Mouse (Mus musculus) c-Kit-positive CD71-negative TER-119-negative erythroid progenitor cells, embryonic 14.5 days (primary cell): ENCODE data around the gene Ryr2.
A peak's percentile ranks its signal among the peaks of the same experiment; 100 is the strongest.

Source experiments
- DNase-seq: peaks from one replicate; pipeline ENCODE4 v3.0.0-alpha.2; 2013; ENCODE audit warnings: low read depth

The Ryr2 gene

DNA sequence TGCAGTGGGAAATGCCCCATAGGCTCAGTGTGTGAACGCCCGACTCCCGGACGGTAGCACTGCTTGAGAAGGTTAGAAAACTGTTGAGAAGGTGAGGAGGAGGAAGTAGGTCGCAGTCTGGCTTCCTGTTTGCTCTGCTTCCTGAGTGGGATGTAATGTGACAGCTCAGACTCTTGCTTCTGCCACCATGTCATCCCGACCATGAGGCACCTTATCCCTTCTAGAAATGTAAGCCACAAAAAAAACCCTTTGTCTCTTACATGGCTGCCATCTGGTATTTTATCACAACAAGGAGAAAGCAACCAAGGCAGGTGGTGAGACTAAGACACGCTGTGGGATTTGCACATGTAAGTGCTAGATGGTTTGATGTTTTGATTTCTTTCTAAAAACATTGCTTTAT is 12.2 kb downstream of the Ryr2 start:
- no peak for DNase-seq

DNA sequence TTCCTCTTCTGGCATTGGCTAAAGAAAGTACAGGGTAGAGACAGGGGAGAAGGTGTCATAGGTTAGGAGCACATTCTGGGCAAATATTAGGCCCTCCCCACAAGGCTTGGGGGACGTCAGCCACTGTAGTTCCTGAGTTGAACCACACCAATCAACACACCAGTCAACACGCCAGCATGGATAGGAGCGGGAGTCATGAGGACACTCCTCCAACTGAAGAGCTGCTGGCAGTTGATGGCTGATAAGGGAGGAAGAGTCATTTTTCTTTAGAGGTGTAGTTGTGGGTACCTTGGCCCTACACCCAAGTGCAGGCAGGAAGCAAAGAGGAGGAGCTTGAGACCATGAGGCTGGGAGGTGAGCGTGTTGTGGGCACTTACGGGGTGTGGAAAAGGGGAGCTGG is 13.6 kb downstream of the Ryr2 start:
- no peak for DNase-seq

DNA sequence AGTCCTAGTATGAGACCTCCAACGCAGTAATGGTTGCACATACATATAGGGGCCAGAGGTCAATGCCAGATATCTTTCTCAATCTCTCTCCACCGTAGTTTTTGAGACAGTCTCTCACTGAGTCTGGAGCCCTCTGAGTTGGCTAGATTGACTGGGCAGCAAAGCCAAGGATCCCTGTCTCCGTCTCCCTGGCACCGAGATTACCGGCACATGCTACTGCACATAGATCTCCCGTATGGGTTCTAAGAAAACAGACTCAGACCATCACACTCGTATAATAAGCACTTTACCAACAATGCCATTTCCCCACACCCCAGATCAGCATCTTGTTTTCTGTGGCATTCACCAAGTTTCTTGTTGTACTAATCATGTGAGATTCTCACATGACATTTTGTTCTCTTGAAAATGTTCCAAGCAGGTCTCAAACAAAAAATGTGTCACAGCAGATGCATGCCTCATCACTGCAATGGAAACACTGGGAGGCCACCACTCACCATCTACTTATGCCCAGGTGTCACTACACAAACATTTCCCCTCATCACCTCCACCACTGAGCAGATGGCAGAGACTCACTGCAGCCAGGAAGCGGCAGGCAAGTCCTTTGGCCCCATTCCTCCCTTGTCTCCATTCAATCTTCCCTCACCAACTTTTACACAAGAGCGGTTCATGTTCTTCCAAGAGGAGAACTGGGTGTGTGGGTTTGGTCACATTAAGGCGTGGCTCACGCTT is 14.2 kb downstream of the Ryr2 start:
- no peak for DNase-seq

DNA sequence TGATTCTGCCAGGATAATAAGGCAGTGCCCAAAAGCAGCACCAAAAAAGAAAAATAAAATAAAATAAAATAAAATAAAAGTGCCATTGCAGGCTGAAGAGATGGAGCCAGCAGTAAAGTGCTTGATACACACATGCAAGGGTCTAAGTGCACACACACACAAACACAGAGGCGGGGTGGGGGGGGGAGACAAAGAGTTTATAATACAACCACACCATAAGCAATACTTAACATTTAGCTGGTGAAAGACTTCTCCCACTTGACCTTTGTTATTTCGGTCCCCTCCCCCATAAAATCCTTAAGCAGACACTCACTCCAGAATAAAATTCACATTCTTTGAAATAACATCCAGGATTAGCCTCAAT is 22.7 kb downstream of the Ryr2 start:
- DNase-seq = no peak

DNA sequence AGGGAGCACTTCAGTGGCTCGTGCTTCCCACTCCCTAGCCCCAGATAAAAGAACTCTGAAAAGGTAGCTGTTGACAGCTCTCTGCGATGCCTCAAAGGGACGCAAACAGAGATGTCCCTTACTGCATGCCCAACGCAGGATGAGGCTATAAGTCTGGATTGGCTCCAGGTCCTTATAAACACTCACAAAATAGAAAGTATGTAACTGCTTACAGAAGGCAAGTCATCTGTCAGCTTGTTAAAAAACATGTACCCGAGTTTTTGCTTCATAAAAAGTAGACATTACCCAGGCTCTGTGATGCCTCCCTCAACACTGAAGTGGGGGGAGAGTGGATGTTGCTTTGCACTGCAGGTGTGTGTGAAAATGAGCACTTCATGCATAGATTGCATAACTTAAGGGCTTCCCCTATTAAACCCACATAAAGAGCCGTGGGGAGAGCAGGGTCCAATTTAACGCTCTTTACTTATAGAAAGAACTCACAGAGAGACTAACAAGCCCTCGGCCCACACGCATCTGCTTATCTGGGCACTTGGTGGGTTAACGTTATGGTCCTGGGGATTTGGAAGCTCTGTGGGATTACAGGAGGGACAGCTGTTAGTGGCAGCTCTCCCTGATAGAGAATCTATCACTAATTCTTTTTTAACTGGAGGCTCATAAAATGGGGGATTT is 23.2 kb downstream of the Ryr2 start:
- DNase-seq = no peak

DNA sequence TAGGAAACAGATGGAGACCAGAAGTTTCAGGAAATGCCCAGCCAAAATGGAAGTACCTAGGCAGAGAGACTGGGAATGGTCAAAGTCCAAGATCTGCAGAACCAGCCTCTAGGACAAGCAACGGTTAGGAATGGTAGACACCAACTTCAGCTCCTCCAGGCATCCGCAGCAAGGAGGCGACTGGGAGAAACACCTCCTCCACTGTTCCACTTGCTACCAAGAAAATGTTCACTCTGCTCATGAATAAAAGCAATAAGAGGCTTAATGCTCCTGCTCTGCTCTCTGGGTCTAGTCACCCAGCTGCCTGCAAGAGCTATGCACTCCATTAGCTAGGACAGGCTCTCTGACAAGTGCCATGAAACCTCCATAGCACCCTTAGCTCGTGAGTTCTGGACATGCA is 26.2 kb downstream of the Ryr2 start:
- no peak for DNase-seq

DNA sequence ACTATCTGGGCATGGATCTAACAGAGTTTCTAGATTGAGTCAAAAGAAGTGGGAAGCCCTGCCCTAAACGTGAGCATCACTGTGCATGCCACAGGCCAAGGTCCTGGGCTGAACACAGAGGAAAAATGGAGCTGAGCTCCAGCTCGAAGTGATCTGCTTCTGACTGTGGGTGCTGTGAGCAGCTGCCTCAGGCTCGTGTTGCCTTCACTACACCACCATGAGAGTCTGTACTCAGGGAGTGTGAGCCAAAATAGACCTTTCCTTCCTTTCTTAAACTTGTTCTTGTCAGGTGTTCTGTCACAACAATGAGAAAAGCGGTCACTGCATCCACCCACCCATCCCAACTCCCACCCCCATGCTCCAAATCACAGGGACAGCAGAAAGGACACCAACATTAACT is 27.2 kb downstream of the Ryr2 start:
- DNase-seq = no peak

DNA sequence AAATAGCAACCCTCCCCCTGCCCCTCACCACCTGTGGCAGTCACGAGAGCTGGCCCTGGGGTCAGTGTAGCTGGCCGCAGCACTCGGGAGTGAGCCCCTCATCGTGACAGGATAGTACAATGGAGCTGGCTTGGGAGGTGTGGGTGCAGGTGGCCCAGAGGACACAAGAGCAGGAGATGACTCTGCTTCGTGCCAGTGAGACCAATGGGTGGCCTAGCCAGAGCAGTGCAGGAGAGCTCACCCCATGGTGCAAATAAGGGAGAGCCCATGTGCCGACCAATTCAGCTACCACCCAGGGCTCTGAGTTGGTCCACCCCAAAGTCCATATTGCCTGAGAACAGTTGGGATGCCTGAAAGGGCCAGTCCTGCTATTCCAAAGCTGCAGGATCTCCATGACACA is 31.8 kb downstream of the Ryr2 start:
- DNase-seq = no peak

DNA sequence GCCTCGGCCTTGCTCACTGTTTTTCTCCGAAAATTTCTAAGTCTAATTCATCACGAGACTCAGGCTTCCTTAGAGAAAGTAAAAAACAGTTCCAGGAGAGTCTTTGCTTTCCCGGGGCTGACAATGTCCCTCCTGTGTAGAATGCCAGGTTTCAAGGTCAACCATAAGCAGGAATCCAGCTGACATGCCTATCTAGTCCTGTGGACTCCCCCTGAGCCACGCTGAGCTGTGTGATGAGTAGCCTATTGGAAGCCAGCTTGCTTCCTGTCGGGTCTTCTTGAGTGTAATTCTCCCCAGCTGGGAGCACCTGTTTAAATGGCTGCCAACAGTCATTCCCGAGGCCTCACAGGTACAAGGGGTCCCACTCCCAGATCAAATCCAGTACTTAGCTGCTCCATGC is 34.2 kb downstream of the Ryr2 start:
- DNase-seq = no peak

DNA sequence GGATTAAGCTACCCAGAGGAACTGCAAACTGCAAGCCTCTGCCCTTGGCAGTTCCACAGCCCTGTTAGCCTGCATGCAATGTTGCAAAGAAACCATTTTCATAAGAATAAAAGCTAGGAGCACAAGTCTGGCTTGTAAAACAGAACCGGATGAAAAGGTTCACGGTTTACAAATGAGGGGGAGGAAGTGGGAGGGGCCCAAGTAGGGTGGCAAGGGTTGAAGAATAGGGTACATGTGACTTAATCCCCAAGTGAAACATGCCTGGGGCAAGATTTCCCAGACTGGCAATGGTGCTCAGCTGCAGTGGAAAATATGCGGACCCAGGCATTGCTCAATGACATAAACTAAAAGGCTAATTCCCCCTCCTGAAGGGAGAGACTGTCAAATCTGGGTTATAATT is 34.6 kb downstream of the Ryr2 start:
- no peak for DNase-seq

DNA sequence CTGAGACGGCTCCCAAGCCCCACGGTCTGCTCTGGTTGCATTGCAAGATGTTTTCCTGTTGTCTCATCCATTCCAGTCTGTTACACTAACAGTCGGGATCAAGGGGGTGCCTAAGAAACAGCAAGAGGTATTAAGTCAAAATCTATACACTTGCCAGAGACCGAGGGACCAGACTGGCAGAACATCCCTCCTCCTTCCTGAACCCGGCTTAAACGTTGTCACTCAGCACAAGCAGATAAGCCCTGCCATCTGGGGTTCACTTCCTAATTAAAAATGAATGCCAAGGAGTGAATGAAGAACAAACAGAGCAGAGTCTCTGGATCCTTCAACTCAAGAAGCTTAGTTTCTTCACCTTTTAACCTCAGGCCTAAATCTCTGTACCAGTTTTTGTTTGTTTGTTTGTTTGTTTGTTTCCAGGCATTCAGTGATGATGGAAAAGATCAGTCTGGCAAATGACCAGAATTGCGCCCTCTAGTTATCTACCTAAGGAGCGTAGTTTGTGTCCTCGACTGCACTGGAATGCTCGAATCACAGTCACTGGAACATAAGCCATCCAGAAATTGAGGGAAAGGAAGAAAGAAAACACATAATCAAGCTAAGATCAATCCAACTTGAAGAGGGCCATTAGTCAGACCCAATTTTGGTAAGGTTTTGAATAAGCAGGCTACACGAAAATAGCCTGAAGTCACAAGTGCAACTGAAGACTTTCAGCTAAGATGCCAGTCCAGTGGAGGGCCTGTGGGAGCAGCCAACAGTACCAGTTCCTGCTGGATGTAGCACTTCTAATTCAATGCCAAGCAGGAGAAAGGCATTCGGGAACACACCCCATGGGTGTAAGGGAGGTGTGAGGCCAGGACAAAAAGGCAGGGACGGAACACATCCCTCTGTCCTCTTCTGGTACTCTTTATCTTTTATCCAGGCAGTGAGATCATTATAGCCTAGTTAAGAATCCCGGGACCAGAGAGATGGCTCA is 36.3 kb downstream of the Ryr2 start:
- DNase-seq = no peak

DNA sequence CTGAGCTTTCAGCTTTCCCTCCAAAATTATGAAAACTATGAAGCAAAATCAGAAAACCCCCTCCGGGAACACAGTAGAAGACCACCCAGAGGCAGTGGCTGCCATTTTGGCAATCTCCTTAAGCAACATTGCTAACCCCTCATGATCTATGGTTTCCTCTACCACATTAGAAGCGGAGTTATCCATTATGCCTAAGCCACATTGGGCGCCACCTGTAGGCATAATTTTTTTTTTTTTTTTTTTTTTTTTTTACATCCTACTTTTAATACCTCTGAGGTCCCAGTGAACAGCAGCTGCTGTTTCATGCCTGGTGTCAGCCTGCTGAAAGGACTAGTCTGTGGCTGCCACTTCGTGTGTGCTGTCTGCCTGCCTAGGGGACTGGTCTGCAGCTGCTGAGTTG is 42.2 kb downstream of the Ryr2 start:
- no peak for DNase-seq

DNA sequence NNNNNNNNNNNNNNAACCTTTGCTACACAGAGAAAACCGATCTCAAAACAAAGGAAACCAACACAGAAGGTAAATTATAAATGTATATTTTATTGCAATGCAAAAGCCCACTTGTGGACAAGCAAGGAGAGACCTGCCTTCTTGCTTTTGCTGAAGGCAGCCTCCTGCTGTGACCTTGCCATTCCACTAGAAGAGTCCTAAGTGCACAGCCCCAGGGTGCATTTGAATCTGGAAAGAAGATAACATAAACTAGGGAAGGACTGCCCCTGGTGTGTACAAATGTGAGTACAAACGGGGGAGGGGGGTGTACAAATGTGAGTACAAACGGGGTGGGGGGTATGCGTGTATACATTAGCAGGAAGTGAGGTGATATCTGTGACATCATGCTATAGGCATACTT is 43.2 kb downstream of the Ryr2 start:
- no peak for DNase-seq

DNA sequence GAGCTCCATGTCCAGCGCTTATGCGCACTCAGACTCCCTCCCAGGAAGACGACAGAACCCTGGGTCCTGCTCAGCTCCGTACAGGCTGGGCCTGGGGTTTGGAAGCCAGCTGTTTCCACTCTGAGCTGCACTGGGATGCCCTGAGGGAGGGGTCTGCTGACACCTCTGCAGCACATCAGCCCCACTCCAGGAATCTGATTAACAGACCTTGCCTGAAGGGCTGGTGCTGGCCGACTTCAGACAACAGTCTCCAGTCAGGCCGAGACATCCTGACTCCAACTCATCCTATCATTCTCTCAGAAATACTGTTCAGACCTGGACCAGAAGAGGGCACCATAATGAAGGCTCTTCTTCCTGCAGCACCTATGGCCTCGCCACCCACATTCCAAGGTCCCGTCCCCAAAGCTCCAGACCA is 49.4 kb downstream of the Ryr2 start:
- no peak for DNase-seq

DNA sequence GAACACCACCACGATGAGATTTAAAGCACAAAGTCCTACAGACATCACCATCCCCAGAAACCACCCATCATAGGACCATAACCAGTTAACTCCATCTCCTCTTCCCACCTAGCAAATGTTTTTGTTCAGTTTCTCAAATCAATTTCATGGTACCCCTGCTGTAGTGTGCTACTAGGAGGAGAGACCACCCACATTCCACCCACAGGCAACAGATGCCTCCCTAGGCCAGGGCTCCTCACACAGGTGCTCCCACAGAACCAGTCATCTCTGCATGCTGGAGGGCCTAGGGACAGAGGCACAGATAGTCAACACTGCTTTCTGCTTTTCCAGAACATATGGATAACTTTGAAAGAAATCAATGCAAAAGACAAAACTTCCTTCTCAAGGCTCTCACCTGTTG is 50.8 kb downstream of the Ryr2 start:
- no peak for DNase-seq

DNA sequence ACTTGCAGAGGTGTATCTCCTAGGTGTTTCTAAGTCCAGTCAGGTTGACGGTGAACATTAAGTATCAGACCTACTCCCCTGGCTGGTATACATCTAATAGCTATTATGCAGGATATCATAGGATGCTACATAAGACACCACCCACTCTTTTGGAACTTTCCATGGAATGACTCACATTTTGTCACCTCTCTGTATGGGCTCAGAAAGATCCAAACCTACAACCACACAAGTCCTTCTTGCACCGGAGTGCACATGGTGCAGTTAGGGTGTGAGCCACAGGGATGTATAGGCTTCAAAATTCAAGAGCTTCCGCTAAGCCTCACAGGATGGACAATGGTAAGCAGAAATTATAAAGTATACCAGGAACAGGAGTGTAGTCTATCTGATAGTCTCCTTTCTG is 52.8 kb downstream of the Ryr2 start:
- no peak for DNase-seq

DNA sequence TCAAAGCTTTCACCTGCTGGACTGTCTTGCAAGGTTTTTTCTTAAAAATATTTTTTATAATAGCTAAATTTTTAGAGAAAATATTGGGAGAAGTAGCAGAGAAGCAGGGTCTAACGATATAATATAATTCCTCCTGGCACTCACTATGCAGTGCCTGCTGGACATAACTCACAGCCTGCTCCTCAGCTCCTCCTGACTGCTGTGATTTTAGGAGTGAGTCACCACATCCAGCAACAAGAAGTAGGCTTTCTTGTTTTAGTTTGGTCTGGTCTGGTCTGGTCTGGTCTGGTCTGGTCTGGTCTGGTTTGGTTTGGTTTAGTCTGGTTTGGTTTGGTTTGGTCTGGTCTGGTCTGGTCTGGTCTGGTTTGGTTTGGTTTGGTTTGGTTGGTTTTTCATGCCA is 55.9 kb downstream of the Ryr2 start:
- DNase-seq = no peak

DNA sequence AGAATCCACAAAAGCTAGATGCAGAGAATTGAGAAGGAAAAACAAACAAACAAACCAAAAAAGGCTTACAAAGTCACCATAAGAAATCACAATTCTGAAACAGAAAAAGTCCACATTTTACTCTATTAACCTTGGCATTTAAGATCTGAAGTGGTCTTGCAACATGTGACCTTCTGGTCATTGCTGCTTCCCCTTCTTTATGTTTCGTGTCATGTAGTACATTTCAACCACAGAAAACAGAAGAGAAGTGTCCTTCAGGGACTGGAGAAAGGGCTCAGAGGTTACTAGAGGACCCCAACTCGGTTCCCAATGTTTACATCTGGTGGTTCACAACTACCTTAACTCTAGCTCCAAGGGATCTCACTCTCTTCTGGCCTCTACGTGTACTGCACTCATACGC is 59.7 kb downstream of the Ryr2 start:
- DNase-seq = no peak

DNA sequence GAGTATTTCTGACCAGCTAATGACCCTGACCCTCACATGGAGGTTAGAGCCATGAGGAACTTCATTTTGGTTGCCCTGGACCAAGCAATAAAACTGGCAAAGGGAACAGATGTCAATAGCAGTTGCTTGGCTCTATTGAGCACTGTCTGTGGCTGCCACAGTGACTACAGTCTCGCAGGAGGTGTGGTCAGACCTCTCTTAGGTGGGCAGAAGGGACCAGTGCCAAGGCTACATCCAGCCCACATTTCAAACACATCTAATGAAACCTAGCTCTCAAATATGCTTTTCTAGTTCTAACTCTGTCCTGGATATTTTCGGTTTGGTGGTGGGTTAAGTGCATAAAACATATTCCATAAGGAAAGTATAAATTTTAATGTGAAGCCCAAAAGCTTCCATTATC is 62.0 kb downstream of the Ryr2 start:
- no peak for DNase-seq

DNA sequence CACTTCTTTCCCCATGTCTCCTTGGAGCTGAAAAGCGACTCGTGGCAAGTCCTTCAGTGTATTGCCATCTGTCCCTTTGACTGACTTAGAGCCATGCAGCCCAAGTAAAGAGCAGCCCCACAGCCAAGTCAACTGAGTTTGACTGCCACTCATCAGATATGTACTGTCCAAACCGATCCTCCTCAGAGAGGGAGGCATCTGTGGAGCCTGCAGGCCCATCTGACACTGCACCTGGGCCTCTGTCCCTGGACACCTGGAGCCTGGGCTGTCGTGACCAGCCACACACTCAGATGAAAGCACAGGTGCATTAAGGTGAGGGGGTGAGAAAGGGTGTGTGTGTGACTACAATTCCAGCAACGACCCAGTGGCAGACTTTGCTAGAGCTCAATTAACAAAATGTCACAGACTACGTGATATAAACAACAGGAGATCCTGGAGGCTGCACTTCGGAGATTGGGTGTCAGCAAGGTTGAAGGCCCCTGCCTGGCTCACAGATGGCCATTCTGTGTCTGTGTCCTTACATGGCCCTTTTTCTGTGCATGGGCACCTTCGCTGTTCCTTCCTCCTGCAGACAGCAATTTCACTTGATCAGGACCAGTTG is 63.8 kb downstream of the Ryr2 start:
- no peak for DNase-seq

DNA sequence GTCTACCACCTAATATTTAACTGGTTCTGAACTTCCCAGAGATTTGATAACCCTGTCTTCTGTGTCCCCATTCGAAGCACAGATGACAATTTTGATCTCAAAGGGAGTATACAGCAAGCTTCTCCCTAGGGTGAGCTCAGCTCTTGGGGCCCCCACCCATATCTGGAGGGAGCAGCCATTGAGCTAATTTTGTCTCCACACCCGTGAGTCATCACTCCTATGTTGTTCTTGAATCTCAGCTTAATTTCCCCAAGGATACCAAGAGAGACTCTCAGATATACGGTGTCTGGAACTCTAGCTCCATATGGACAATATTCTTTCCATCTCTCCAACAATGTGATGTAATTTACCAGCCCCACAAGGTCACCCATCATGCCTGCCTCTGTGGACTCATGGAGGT is 66.8 kb downstream of the Ryr2 start:
- no peak for DNase-seq

DNA sequence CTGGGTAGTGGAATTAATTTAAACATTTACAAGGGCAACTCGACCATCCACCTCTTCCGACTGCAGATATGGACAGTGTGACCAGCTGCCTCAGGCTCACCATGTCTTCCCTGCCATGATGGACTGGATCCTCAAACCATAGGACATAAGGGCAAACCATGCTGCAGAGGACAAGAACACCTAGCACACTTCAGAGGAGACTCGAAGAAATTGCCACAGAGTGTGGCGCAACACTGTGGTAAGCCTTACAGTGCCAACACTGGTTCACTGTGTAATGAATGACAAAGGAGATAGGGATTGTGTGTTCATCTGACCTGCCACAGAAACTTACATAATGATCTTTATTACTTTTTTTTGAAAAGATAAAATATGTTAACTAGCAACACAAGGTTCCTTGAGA is 68.1 kb downstream of the Ryr2 start:
- DNase-seq = peak; percentile 24

DNA sequence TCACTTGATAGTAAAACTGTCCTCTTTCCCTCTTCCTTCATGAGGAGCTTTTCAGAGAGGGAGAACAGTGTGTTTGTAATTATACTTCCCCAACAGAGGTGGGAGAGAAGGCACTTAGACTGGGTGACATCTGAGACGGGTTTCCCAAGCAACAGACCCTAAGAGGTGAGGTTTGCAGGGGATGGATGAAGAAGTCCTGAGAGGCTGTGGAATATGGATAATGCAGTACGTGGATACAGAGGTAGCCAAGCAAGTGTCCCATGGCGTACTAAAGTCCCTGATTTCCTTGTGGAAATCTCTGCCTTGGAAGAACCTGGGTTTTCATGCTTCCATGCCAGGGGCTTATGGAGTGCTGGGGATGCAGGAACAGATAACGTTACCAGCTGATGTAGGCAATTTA is 69.5 kb downstream of the Ryr2 start:
- DNase-seq = no peak
